Mouse (Mus musculus): ENCODE data around the gene Slco2a1.

DNA sequence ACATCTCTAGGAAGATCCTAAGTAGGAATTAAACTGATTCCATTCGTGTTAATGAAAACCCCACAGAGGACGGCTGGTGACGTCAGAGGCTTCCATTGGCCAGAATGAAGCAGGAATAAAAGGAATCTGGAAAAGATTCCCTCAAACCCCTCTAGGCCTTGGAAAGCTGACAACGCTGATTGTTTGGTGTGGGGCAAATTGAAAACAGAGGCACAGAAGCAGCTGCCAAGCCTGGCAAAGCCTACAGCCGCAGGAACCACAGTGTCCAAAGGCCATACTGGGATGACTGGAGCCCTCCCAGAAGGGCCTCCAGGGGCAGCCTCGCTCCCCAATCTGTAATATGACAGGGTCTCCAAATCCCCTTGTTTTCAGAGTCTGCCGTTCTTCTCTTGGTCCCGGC lies 78.3 kb downstream of the Slco2a1 start:
- TF ChIP-seq POLR2A (IDR thresholded peaks at IDR 0.05; ENCODE audit: low read depth, low read length) (no peak), CTCF (IDR thresholded peaks at IDR 0.05; ENCODE audit: borderline replicate concordance, insufficient read depth, low read length) (no peak)
